Mouse (Mus musculus): Measurements from ENCODE around the gene Dnajc27.

GRCm38 (mm10) chr12:4068551-4068950, 13.8 kb upstream of the Dnajc27 start:
- no peak for TF ChIP-seq CEBPB (IDR thresholded peaks at IDR 0.05; ENCODE audit: low read depth)
- TF ChIP-seq CTCF (IDR thresholded peaks at IDR 0.05; ENCODE audit: control insufficient read depth, insufficient read depth, insufficient read length), result no peak
